Mouse (Mus musculus) cerebellum, postnatal 10 days (tissue): ENCODE data around the gene Med24.

Experiments
- DNase-seq, 2 experiments: peaks; one replicate each; pipeline ENCODE4 v3.0.0; 2021; ENCODE audit warnings: mixed read lengths in 2 of 2

The Med24 gene

GRCm38 (mm10) chr11:98720756-98721155 is 8.5 kb downstream of the Med24 start:
- DNase-seq = no peak

GRCm38 (mm10) chr11:98717904-98718303 is 11.3 kb downstream of the Med24 start:
- DNase-seq = peak; percentile 89 to 94

GRCm38 (mm10) chr11:98715946-98716345 is 13.3 kb downstream of the Med24 start:
- DNase-seq = no peak

GRCm38 (mm10) chr11:98713703-98714102 is 15.5 kb downstream of the Med24 start:
- no peak for DNase-seq

- peak; percentile 72 to 78 for DNase-seq
Measured at GRCm38 (mm10) chr11:98712009-98712408, 17.2 kb downstream of the Med24 start.

- no peak for DNase-seq
Measured at GRCm38 (mm10) chr11:98711046-98711434, 18.2 kb downstream of the Med24 start.

- peak; percentile 90 to 94 for DNase-seq
Measured at GRCm38 (mm10) chr11:98710416-98711045, 18.7 kb downstream of the Med24 start.

GRCm38 (mm10) chr11:98709001-98709741 is 20.1 kb downstream of the Med24 start:
- peak in 1 of 2 experiments; percentile 44 for DNase-seq

- no peak for DNase-seq
Measured at GRCm38 (mm10) chr11:98708282-98708956, 20.8 kb downstream of the Med24 start.

- peak in 1 of 2 experiments; percentile 31 for DNase-seq
Measured at GRCm38 (mm10) chr11:98707401-98708281, 21.6 kb downstream of the Med24 start.

GRCm38 (mm10) chr11:98705021-98705420 is 24.2 kb downstream of the Med24 start:
- DNase-seq = no peak

- DNase-seq = peak; percentile 47 to 55
Measured at GRCm38 (mm10) chr11:98702323-98702722, 26.9 kb downstream of the Med24 start.

GRCm38 (mm10) chr11:98701213-98701670 is 28.0 kb downstream of the Med24 start, which contains the start of gene Csf3:
Gene Csf3 (plus strand): TSS chr11:98701263.
- no peak for DNase-seq

GRCm38 (mm10) chr11:98699911-98700310 is 29.3 kb downstream of the Med24 start:
- peak; percentile 91 to 92 for DNase-seq

- peak in 1 of 2 experiments; percentile 47 for DNase-seq
Measured at GRCm38 (mm10) chr11:98698849-98699640, 30.2 kb downstream of the Med24 start.

GRCm38 (mm10) chr11:98697225-98697624 is 32.0 kb downstream of the Med24 start:
- DNase-seq = no peak

GRCm38 (mm10) chr11:98696454-98697216 is 32.6 kb downstream of the Med24 start:
- no peak for DNase-seq

- DNase-seq = peak; percentile 54 to 67
Measured at GRCm38 (mm10) chr11:98695408-98695807, 33.8 kb downstream of the Med24 start.

- peak; percentile 71 to 72 for DNase-seq
Measured at GRCm38 (mm10) chr11:98694301-98694700, 34.9 kb downstream of the Med24 start.

- DNase-seq = no peak
Measured at GRCm38 (mm10) chr11:98693746-98694145, 35.5 kb downstream of the Med24 start.

- DNase-seq = no peak
Measured at GRCm38 (mm10) chr11:98693201-98693600, 36.0 kb downstream of the Med24 start.
